Mouse (Mus musculus): ENCODE results near the gene 1110004F10Rik.

Gene 1110004F10Rik

GRCm38 (mm10) chr7:116145030-116145429 is 105.8 kb downstream of the 1110004F10Rik start:
- DNase-seq (ENCODE audit: low spot score in 2 of 2), result no peak

GRCm38 (mm10) chr7:116147114-116147513 is 107.9 kb downstream of the 1110004F10Rik start:
- DNase-seq (ENCODE audit: low spot score in 2 of 2), result no peak

- no peak for DNase-seq (ENCODE audit: low spot score in 2 of 2)
Observed at GRCm38 (mm10) chr7:116149568-116149967, 110.4 kb downstream of the 1110004F10Rik start.

- no peak for DNase-seq (ENCODE audit: low spot score in 2 of 2)
Observed at GRCm38 (mm10) chr7:116153781-116154368, 114.7 kb downstream of the 1110004F10Rik start.

All from right cerebral cortex, adult 2 months (tissue).